Mouse (Mus musculus) central nervous system, embryonic 11.5 days (tissue): Measurements from ENCODE around the gene Nptx2. TPM values are rescaled to one million over a fixed set of nuclear protein-coding genes. Genes with fewer than 3 reads are reported as not detected.

Experiments
- polyA plus RNA-seq: library from polyadenylated mRNA; depleted of rRNA; stranded (reverse); fragments of >200 nt; gene quantifications from 2 replicates; pipeline ENCODE4 v1.2.3, GENCODE M21; 2012; rRNA removed

Nptx2 gene
- 3.3 and 4.0 TPM in 2 replicates for polyA plus RNA-seq

DNA sequence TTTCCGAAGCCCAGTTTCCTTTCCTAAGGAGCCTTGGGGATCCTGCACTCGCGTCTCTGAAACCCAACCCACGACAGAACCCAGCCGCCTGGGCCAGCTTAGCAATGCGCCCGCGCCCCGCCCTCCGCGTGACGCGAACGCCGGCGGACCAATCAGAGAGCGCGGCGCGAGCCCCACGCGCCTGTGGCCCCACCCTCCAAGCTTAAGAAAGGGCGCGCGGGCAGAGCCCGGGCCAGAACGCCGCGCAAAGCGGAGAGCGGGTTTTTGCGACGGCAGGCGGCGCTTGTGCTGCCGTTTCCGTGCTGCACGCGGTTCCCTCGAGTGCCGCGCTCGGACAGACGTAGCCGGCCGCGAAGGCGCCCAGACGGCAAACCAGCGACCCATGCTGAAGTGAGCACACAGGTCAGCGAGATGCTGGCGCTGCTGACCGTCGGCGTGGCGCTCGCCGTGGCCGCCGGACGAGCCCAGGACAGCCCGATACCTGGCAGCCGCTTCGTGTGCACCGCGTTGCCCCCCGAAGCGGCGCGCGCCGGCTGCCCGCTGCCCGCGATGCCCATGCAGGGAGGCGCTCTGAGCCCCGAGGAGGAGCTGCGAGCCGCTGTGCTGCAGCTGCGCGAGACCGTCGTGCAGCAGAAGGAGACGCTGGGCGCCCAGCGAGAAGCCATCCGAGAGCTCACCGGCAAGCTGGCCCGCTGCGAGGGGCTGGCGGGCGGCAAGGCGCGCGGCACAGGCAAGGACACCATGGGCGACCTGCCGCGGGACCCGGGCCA, at the start of gene Nptx2:
Gene Nptx2 (plus strand): TSS at position 250 of the 770 bp plus-strand sequence.

Other genes with a start within 250 kb of the Nptx2 start
- 0.95 and 1.9 TPM in 2 replicates for gene Baiap2l1, start 187.8 kb upstream of the Nptx2 start, polyA plus RNA-seq
- 13.5 and 14.0 TPM in 2 replicates for gene Tmem130, start 215.9 kb downstream of the Nptx2 start, polyA plus RNA-seq
- 148 and 155 TPM in 2 replicates for gene Trrap, start 221.8 kb downstream of the Nptx2 start, polyA plus RNA-seq